Mouse (Mus musculus) kidney, adult 11 months (tissue): Measurements from ENCODE around the gene Mixl1.
A peak's percentile ranks its signal among the peaks of the same experiment; 100 is the strongest.

Experiments used
- DNase-seq: peaks from one replicate; pipeline ENCODE4 v3.0.0; 2022

The Mixl1 gene

GRCm38 (mm10) chr1:180696626-180697352 lies at the start of gene Mixl1:
TSS of gene Mixl1 (minus strand) at chr1:180697034.
- no peak for DNase-seq

- DNase-seq = no peak
Measured at GRCm38 (mm10) chr1:180729231-180729630, 32.4 kb upstream of the Mixl1 start.

GRCm38 (mm10) chr1:180726183-180726582 lies 29.3 kb upstream of the Mixl1 start:
- DNase-seq = no peak

- peak; percentile 88 for DNase-seq
Measured at GRCm38 (mm10) chr1:180725704-180726179, 28.9 kb upstream of the Mixl1 start, which contains the start of gene Acbd3. TSS of gene Acbd3 (plus strand) at chr1:180726043.

- DNase-seq = no peak
Measured at GRCm38 (mm10) chr1:180723701-180724238, 26.9 kb upstream of the Mixl1 start.

GRCm38 (mm10) chr1:180722608-180723007 lies 25.8 kb upstream of the Mixl1 start:
- no peak for DNase-seq

- peak; percentile 71 for DNase-seq
Measured at GRCm38 (mm10) chr1:180719951-180720689, 23.3 kb upstream of the Mixl1 start.

- no peak for DNase-seq
Measured at GRCm38 (mm10) chr1:180719483-180719882, 22.6 kb upstream of the Mixl1 start.

GRCm38 (mm10) chr1:180718756-180719155 lies 21.9 kb upstream of the Mixl1 start:
- DNase-seq = no peak

- DNase-seq = no peak
Measured at GRCm38 (mm10) chr1:180708935-180709776, 12.3 kb upstream of the Mixl1 start.

GRCm38 (mm10) chr1:180707813-180708212 lies 11.0 kb upstream of the Mixl1 start:
- no peak for DNase-seq

- no peak for DNase-seq
Measured at GRCm38 (mm10) chr1:180707368-180707767, 10.5 kb upstream of the Mixl1 start.

GRCm38 (mm10) chr1:180703400-180703799 lies 6.6 kb upstream of the Mixl1 start:
- no peak for DNase-seq

GRCm38 (mm10) chr1:180698063-180698462 lies 1.2 kb upstream of the Mixl1 start:
- DNase-seq = no peak

GRCm38 (mm10) chr1:180691284-180691683 lies 5.5 kb downstream of the Mixl1 start:
- no peak for DNase-seq
